Mouse (Mus musculus) gastrocnemius, adult 18-20 months (tissue): ENCODE measurements around the gene Hgfac. TPM values are rescaled to one million over a fixed set of nuclear protein-coding genes. Genes with fewer than 3 reads are reported as not detected.
A peak's percentile ranks its signal among the peaks of the same experiment; 100 is the strongest.

Experiments
- DNase-seq: peaks from one replicate; pipeline ENCODE4 v3.0.0; 2021; ENCODE audit warnings: low spot score
- total RNA-seq, 2 experiments: library from RNA; stranded (reverse); gene quantifications; 2 replicates each; pipeline ENCODE4 v1.2.3; 2021

Hgfac gene
- total RNA-seq, 2 experiments from 2014 or later = 0.57 TPM; not detected in 1

- no peak for DNase-seq
Observed at GRCm38 (mm10) chr5:35037438-35037837, 3.9 kb upstream of the Hgfac start.

GRCm38 (mm10) chr5:35042431-35043109 lies 1.3 kb downstream of the Hgfac start:
- DNase-seq = no peak

GRCm38 (mm10) chr5:35043110-35043451 lies 1.8 kb downstream of the Hgfac start:
- DNase-seq = peak; percentile 81

- DNase-seq = no peak
Observed at GRCm38 (mm10) chr5:35050541-35050940, 9.2 kb downstream of the Hgfac start.

GRCm38 (mm10) chr5:35054628-35055027 lies 13.3 kb downstream of the Hgfac start:
- no peak for DNase-seq

GRCm38 (mm10) chr5:35055076-35055475 lies 13.8 kb downstream of the Hgfac start:
- peak; percentile 56 for DNase-seq

GRCm38 (mm10) chr5:35056604-35057432 lies 15.5 kb downstream of the Hgfac start, which contains the start of gene Dok7:
Dok7 (plus strand) TSS chr5:35056766.
- DNase-seq = peak; percentile 74

GRCm38 (mm10) chr5:35057582-35057981 lies 16.3 kb downstream of the Hgfac start:
- no peak for DNase-seq

GRCm38 (mm10) chr5:35058216-35058615 lies 16.9 kb downstream of the Hgfac start:
- peak; percentile 42 for DNase-seq

GRCm38 (mm10) chr5:35060098-35060497 lies 18.8 kb downstream of the Hgfac start:
- DNase-seq = peak; percentile 61

GRCm38 (mm10) chr5:35069841-35070240 lies 28.5 kb downstream of the Hgfac start:
- no peak for DNase-seq

GRCm38 (mm10) chr5:35070314-35070713 lies 29.0 kb downstream of the Hgfac start:
- no peak for DNase-seq

GRCm38 (mm10) chr5:35070953-35071352 lies 29.6 kb downstream of the Hgfac start:
- DNase-seq = no peak

- no peak for DNase-seq
Observed at GRCm38 (mm10) chr5:35071855-35072254, 30.5 kb downstream of the Hgfac start.

- DNase-seq = peak; percentile 55
Observed at GRCm38 (mm10) chr5:35073235-35073634, 31.9 kb downstream of the Hgfac start.

GRCm38 (mm10) chr5:35073992-35074391 lies 32.7 kb downstream of the Hgfac start:
- peak; percentile 86 for DNase-seq

GRCm38 (mm10) chr5:35076369-35076768 lies 35.1 kb downstream of the Hgfac start:
- no peak for DNase-seq

GRCm38 (mm10) chr5:35079101-35079500 lies 37.8 kb downstream of the Hgfac start:
- DNase-seq = no peak

- peak; percentile 61 for DNase-seq
Observed at GRCm38 (mm10) chr5:35084913-35085312, 43.6 kb downstream of the Hgfac start.

- peak; percentile 80 for DNase-seq
Observed at GRCm38 (mm10) chr5:35088785-35089613, 47.7 kb downstream of the Hgfac start.

GRCm38 (mm10) chr5:35089614-35089963 lies 48.3 kb downstream of the Hgfac start:
- DNase-seq = no peak

GRCm38 (mm10) chr5:35091636-35092035 lies 50.3 kb downstream of the Hgfac start:
- DNase-seq = no peak
